Mouse (Mus musculus) ovary, postnatal 36 days (tissue): Measurements from ENCODE around the gene Pard3.

Experiments
- DNase-seq: peaks from one replicate; pipeline ENCODE4 v3.0.0; 2022; ENCODE audit warnings: low spot score, mixed read lengths

Pard3 gene

GRCm38 (mm10) chr8:127614206-127614605, 550.5 kb downstream of the Pard3 start:
- no peak for DNase-seq

- no peak for DNase-seq
Observed at GRCm38 (mm10) chr8:127616681-127617080, 553.0 kb downstream of the Pard3 start.

- DNase-seq, result no peak
Observed at GRCm38 (mm10) chr8:127622137-127622536, 558.4 kb downstream of the Pard3 start.

- peak; percentile 16 for DNase-seq
Observed at GRCm38 (mm10) chr8:127638232-127639087, 574.8 kb downstream of the Pard3 start.

- DNase-seq, result no peak
Observed at GRCm38 (mm10) chr8:127639088-127639453, 575.4 kb downstream of the Pard3 start.

DNA sequence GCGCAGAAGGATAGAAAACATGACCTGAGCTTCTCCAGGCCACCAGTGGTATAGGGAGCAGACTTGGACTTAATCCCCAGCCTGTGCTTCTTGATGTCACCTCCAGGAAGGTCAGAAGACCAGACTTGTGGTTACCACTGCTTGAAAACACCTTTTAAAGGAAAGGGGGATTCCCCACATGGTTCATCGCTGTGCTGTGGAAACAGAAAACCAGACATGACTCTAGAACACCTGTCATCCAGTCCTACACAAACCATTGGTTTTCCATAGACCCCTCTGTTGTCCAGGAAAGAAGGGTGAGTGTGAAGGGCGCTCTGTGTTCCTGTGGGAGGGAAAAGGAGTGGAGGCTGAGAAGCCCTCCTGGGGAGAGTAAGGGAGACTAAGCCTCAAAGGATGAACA, 591.9 kb downstream of the Pard3 start:
- DNase-seq, result no peak
